Mouse (Mus musculus): ENCODE measurements around the gene Meis3. TPM values are rescaled to one million over a fixed set of nuclear protein-coding genes. Genes with fewer than 3 reads are reported as not detected.
A peak's percentile ranks its signal among the peaks of the same experiment; 100 is the strongest.

The Meis3 gene
- polyA plus RNA-seq (2012; rRNA removed) = 83.3 and 84.0 TPM in 2 replicates

GRCm38 (mm10) chr7:16174597-16175541, at the start of gene Meis3:
Gene Meis3, plus strand, starts transcription at chr7:16175090.
- Histone ChIP-seq H3K4me1 (ENCODE audit: control insufficient read depth, insufficient read depth, low read length) (no peaks in the 10 kb centered on the region), H3K4me3 (ENCODE audit: insufficient read depth, low read length) (peak within 1 kb of the TSS; percentile 84), H3K27ac (ENCODE audit: insufficient read depth, low read length) (no peak within 1 kb of the TSS)
- peak; percentile 19; the same call in 1 of the 2 replicates for TF ChIP-seq POLR2A (IDR thresholded peaks at IDR 0.05; ENCODE audit: extremely low read depth, insufficient read depth, low read length)
- peak; percentile 36 for TF ChIP-seq CTCF (IDR thresholded peaks at IDR 0.05; ENCODE audit: extremely low read depth, insufficient read depth, low read length)

- Histone ChIP-seq H3K4me3 (ENCODE audit: insufficient read depth, low read length) (no peak overlapping the region), H3K4me1 (ENCODE audit: control insufficient read depth, insufficient read depth, low read length) (0 out of 2 replicates have a peak, but pooled peaks cover 2% of the 10 kb centered on the region), H3K27ac (ENCODE audit: insufficient read depth, low read length) (no peak overlapping the region)
- TF ChIP-seq CTCF (IDR thresholded peaks at IDR 0.05; ENCODE audit: extremely low read depth, insufficient read depth, low read length) (no peak), POLR2A (IDR thresholded peaks at IDR 0.05; ENCODE audit: extremely low read depth, insufficient read depth, low read length) (no peak)
Measured at GRCm38 (mm10) chr7:16125829-16126228, 49.1 kb upstream of the Meis3 start.

- TF ChIP-seq POLR2A (IDR thresholded peaks at IDR 0.05; ENCODE audit: extremely low read depth, insufficient read depth, low read length) (no peak), CTCF (IDR thresholded peaks at IDR 0.05; ENCODE audit: extremely low read depth, insufficient read depth, low read length) (no peak)
- Histone ChIP-seq H3K4me3 (ENCODE audit: insufficient read depth, low read length) (no peak overlapping the region), H3K27ac (ENCODE audit: insufficient read depth, low read length) (no peak overlapping the region), H3K4me1 (ENCODE audit: control insufficient read depth, insufficient read depth, low read length) (0 out of 2 replicates have a peak, but pooled peaks cover 2% of the 10 kb centered on the region)
Measured at GRCm38 (mm10) chr7:16128344-16128743, 46.5 kb upstream of the Meis3 start.

- Histone ChIP-seq H3K27ac (ENCODE audit: insufficient read depth, low read length) (peak overlapping the region; percentile 2; the same call in 1 of the 2 replicates), H3K4me3 (ENCODE audit: insufficient read depth, low read length) (peak overlapping the region; percentile 43; the same call in 1 of the 2 replicates), H3K4me1 (ENCODE audit: control insufficient read depth, insufficient read depth, low read length) (peaks cover 2% of the 10 kb centered on the region)
- TF ChIP-seq POLR2A (IDR thresholded peaks at IDR 0.05; ENCODE audit: extremely low read depth, insufficient read depth, low read length) = no peak
- no peak for TF ChIP-seq CTCF (IDR thresholded peaks at IDR 0.05; ENCODE audit: extremely low read depth, insufficient read depth, low read length)
Measured at GRCm38 (mm10) chr7:16128899-16129298, 46.0 kb upstream of the Meis3 start.

GRCm38 (mm10) chr7:16129421-16129845, 45.5 kb upstream of the Meis3 start, which contains the start of gene Slc8a2:
Gene Slc8a2, plus strand, starts transcription at chr7:16129826.
- H3K4me1 ChIP-seq (ENCODE audit: control insufficient read depth, insufficient read depth, low read length) = peaks cover 6% of the 10 kb centered on the region
- peak within 1 kb of the TSS; percentile 43 for H3K4me3 ChIP-seq (ENCODE audit: insufficient read depth, low read length)
- TF ChIP-seq CTCF (IDR thresholded peaks at IDR 0.05; ENCODE audit: extremely low read depth, insufficient read depth, low read length) (no peak), POLR2A (IDR thresholded peaks at IDR 0.05; ENCODE audit: extremely low read depth, insufficient read depth, low read length) (peak; percentile 79)
- H3K27ac ChIP-seq (ENCODE audit: insufficient read depth, low read length) = peak within 1 kb of the TSS; percentile 72

- peaks cover 6% of the 10 kb centered on the region for H3K4me1 ChIP-seq (ENCODE audit: control insufficient read depth, insufficient read depth, low read length)
Measured at GRCm38 (mm10) chr7:16129846-16130691, 44.8 kb upstream of the Meis3 start.

GRCm38 (mm10) chr7:16130956-16131634, 43.8 kb upstream of the Meis3 start:
- TF ChIP-seq POLR2A (IDR thresholded peaks at IDR 0.05; ENCODE audit: extremely low read depth, insufficient read depth, low read length) (0 out of 2 replicates have a peak, but pooled peaks have one; percentile 6), CTCF (IDR thresholded peaks at IDR 0.05; ENCODE audit: extremely low read depth, insufficient read depth, low read length) (no peak)
- peaks cover 6% of the 10 kb centered on the region for H3K4me1 ChIP-seq (ENCODE audit: control insufficient read depth, insufficient read depth, low read length)
- peak overlapping the region; percentile 43 for H3K4me3 ChIP-seq (ENCODE audit: insufficient read depth, low read length)
- H3K27ac ChIP-seq (ENCODE audit: insufficient read depth, low read length) = peak overlapping the region; percentile 72

More at GRCm38 (mm10) chr7:16129846-16130691, 44.8 kb upstream of the Meis3 start:
- TF ChIP-seq CTCF (IDR thresholded peaks at IDR 0.05; ENCODE audit: extremely low read depth, insufficient read depth, low read length) (no peak), POLR2A (IDR thresholded peaks at IDR 0.05; ENCODE audit: extremely low read depth, insufficient read depth, low read length) (no peak)
- Histone ChIP-seq H3K27ac (ENCODE audit: insufficient read depth, low read length) (peak overlapping the region; percentile 72), H3K4me3 (ENCODE audit: insufficient read depth, low read length) (peak overlapping the region; percentile 43)

GRCm38 (mm10) chr7:16132161-16132581, 42.7 kb upstream of the Meis3 start:
- TF ChIP-seq POLR2A (IDR thresholded peaks at IDR 0.05; ENCODE audit: extremely low read depth, insufficient read depth, low read length) (no peak), CTCF (IDR thresholded peaks at IDR 0.05; ENCODE audit: extremely low read depth, insufficient read depth, low read length) (no peak)
- no peak overlapping the region for H3K27ac ChIP-seq (ENCODE audit: insufficient read depth, low read length)
- peaks cover 6% of the 10 kb centered on the region for H3K4me1 ChIP-seq (ENCODE audit: control insufficient read depth, insufficient read depth, low read length)
- peak overlapping the region; percentile 43 for H3K4me3 ChIP-seq (ENCODE audit: insufficient read depth, low read length)
